Mouse (Mus musculus) cortical plate, adult 2 months (tissue): Measurements from ENCODE around the gene Hrct1.

Experiments used
- CTCF ChIP-seq: fragments of 200-500 bp; IDR thresholded peaks from 2 replicates; pipeline ENCODE4 v1.5.1; 2011; ENCODE audit warnings: mild to moderate bottlenecking, control low read depth, low read length; ENCODE audit not compliant: insufficient read depth; ENCODE audit errors: extremely low read depth
- POLR2A ChIP-seq: fragments of 200-500 bp; IDR thresholded peaks from 2 replicates; pipeline ENCODE4 v1.6.1; 2011; ENCODE audit warnings: mild to moderate bottlenecking, low read length, control low read depth; ENCODE audit not compliant: insufficient read depth; ENCODE audit errors: extremely low read depth

GRCm38 (mm10) chr4:43769374-43769773 is 42.4 kb downstream of the Hrct1 start:
- TF ChIP-seq CTCF (no peak), POLR2A (no peak)
